Comparison of ENCODE assay signal across 11 mouse cellular contexts in genomic region chr2:29481856-29482255, GRCm38 (mm10).
DNase-seq lines count a peak whose midpoint lies in the region; ATAC-seq and TF ChIP-seq lines count a peak whose summit lies in the region.
"Had no signal": no experiment of that assay in that cellular context is flagged by ENCODE, and none has a peak within 500 bp of the region (broad histone marks: within the 10 kb centered on the region; RNA-seq: fewer than 3 reads in every experiment).

No protein-coding gene starts in this region.

- H3K4me2 ChIP-seq in embryonic facial prominence, embryonic 15.5 days (replicated peaks) = no peak overlapping the region
- H3K4me2 ChIP-seq in limb, embryonic 13.5 days (replicated peaks) = no peak overlapping the region

- H3K27me3 ChIP-seq in embryonic facial prominence, embryonic 15.5 days = no peaks in the 10 kb centered on the region
- no peaks in the 10 kb centered on the region for H3K27me3 ChIP-seq in limb, embryonic 13.5 days

- H3K36me3 ChIP-seq in embryonic facial prominence, embryonic 15.5 days = no peaks in the 10 kb centered on the region
- H3K36me3 ChIP-seq in limb, embryonic 13.5 days = no peaks in the 10 kb centered on the region

- 0 out of 2 replicates have a peak, but pooled peaks cover 2% of the 10 kb centered on the region for H3K4me1 ChIP-seq in embryonic facial prominence, embryonic 15.5 days
- peaks cover 31% of the 10 kb centered on the region for H3K4me1 ChIP-seq in limb, embryonic 13.5 days

- TF ChIP-seq CTCF in layer of hippocampus, adult 2 months (conservative IDR thresholded peaks at IDR 0.05) = no peak

- H3K27ac ChIP-seq in layer of hippocampus, adult 2 months = peak overlapping the region; percentile 18; the same call in 1 of the 2 replicates
- H3K27ac ChIP-seq in embryonic facial prominence, embryonic 15.5 days (replicated peaks) = no peak overlapping the region
- H3K27ac ChIP-seq in limb, embryonic 13.5 days = no peak overlapping the region

- no peak overlapping the region for H3K9ac ChIP-seq in embryonic facial prominence, embryonic 15.5 days
- H3K9ac ChIP-seq in limb, embryonic 13.5 days = no peak overlapping the region

- ATAC-seq in embryonic facial prominence, embryonic 15.5 days (ENCODE audit: insufficient number of reproducible peaks, low FRiP score, low TSS enrichment, low read depth) = peak; percentile 34; the same call in 1 of the 2 replicates
- peak; percentile 66; the same call in 1 of the 2 replicates for ATAC-seq in limb, embryonic 13.5 days (ENCODE audit: low FRiP score, low read depth)
- ATAC-seq: lung, postnatal 0 days had no signal

- no peaks in the 10 kb centered on the region for H3K9me3 ChIP-seq in embryonic facial prominence, embryonic 15.5 days (replicated peaks)
- H3K9me3 ChIP-seq in limb, embryonic 13.5 days = no peaks in the 10 kb centered on the region

- 34% methylated on average over 8 of the region's 8 CpGs for WGBS in embryonic facial prominence, embryonic 15.5 days
- 50% methylated on average over 8 of the region's 8 CpGs for WGBS in limb, embryonic 13.5 days

- no peak overlapping the region for H3K4me3 ChIP-seq in layer of hippocampus, adult 2 months
- H3K4me3 ChIP-seq in embryonic facial prominence, embryonic 15.5 days (replicated peaks) = no peak overlapping the region
- no peak overlapping the region for H3K4me3 ChIP-seq in limb, embryonic 13.5 days

- DNase-seq in layer of hippocampus, adult 2 months (ENCODE audit: low spot score in 2 of 2) = no peak
- no peak for DNase-seq in layer of hippocampus, adult 9-11 months
- peak; percentile 25 for DNase-seq in yolk sac, embryonic 10.5 days (ENCODE audit: low spot score)
- no peak for DNase-seq in frontal cortex, postnatal 14 days (ENCODE audit: low spot score in 2 of 2)
- no peak for DNase-seq in adipocyte (ENCODE audit: low spot score)
- DNase-seq: adrenal gland, postnatal 25 days; heart, adult 11 months; heart, postnatal 4 days had no signal
